Mouse (Mus musculus) heart, postnatal 0 days (tissue): Measurements from ENCODE around the gene Atp5g2. TPM values are rescaled to one million over a fixed set of nuclear protein-coding genes. Genes with fewer than 3 reads are reported as not detected.

Experiments
- ATAC-seq: fragments of 200-750 bp; cut with Nextera tagmentation; 2 replicates; pipeline ENCODE4 v1.8.0; 2017; ENCODE audit warnings: low read depth, moderate number of reproducible peaks, moderate library complexity; ENCODE audit not compliant: insufficient read depth
- DNase-seq: peaks from one replicate; pipeline ENCODE4 v3.0.0-alpha.2; 2016; ENCODE audit warnings: low spot score
- H3K27ac ChIP-seq: fragments of 300-500 bp; sonication (generic); 2 replicates; pipeline ENCODE4 v1.5.1; 2014; ENCODE audit warnings: low read depth, mild to moderate bottlenecking
- H3K27me3 ChIP-seq: fragments of 300-500 bp; sonication (generic); 2 replicates; pipeline ENCODE4 v1.6.1; 2014; ENCODE audit warnings: low read length, mixed read lengths; ENCODE audit not compliant: control insufficient read depth, insufficient read depth
- H3K36me3 ChIP-seq: fragments of 300-500 bp; sonication (generic); replicated peaks from 2 replicates; pipeline ENCODE4 v1.6.1; 2014; ENCODE audit warnings: low read length, mixed read lengths; ENCODE audit not compliant: control insufficient read depth, insufficient read depth
- H3K4me1 ChIP-seq: fragments of 300-500 bp; sonication (generic); 2 replicates; pipeline ENCODE4 v1.6.1; 2014; ENCODE audit warnings: antibody characterized with exemption; ENCODE audit not compliant: control insufficient read depth, insufficient read depth
- H3K4me2 ChIP-seq: fragments of 300-500 bp; sonication (generic); 2 replicates; pipeline ENCODE4 v1.6.1; 2014; ENCODE audit warnings: low read depth, mild to moderate bottlenecking, low read length, moderate library complexity
- H3K4me3 ChIP-seq: fragments of 300-500 bp; sonication (generic); 2 replicates; pipeline ENCODE4 v1.5.1; 2014; ENCODE audit warnings: low read depth, low read length
- H3K9ac ChIP-seq: fragments of 300-500 bp; sonication (generic); replicated peaks from 2 replicates; pipeline ENCODE4 v1.6.1; 2014; ENCODE audit warnings: low read depth, low read length, mixed read lengths
- H3K9me3 ChIP-seq: fragments of 300-500 bp; sonication (generic); replicated peaks from 2 replicates; pipeline ENCODE4 v1.6.1; 2016; ENCODE audit warnings: low read length; ENCODE audit not compliant: control insufficient read depth
- CTCF ChIP-seq: IDR thresholded peaks from 2 replicates; pipeline ENCODE4 v1.5.1; 2016; ENCODE audit warnings: antibody characterized with exemption, control low read depth, low read depth
- EP300 ChIP-seq: IDR thresholded peaks from 2 replicates; pipeline ENCODE4 v1.6.1; 2016; ENCODE audit warnings: antibody characterized with exemption, low read depth
- WGBS: fragments of 180-500 bp; shearing (Covaris S2); extraction: QIAGEN DNeasy Blood & Tissue Kit; methylation state at CpG from one replicate; pipeline ENCODE4 v1.1.7; 2014; 5-methylcytosine and 5-hydroxymethylcytosine counted together
- polyA plus RNA-seq: library from polyadenylated mRNA; unstranded; fragments of >200 nt; fragmentation: Nextera tagmentation; extraction: Ambion mirVana; gene quantifications from 2 replicates; pipeline ENCODE4 v1.2.1, GENCODE M21; 2015
- total RNA-seq: library from RNA; depleted of rRNA; stranded (reverse); fragments of >200 nt; gene quantifications from 2 replicates; pipeline ENCODE4 v1.2.3, GENCODE M21; 2014; ENCODE audit warnings: low replicate concordance

Atp5g2 gene
- total and polyA plus RNA-seq, 2 experiments from 2014 or later, result 108 to 377 TPM

DNA sequence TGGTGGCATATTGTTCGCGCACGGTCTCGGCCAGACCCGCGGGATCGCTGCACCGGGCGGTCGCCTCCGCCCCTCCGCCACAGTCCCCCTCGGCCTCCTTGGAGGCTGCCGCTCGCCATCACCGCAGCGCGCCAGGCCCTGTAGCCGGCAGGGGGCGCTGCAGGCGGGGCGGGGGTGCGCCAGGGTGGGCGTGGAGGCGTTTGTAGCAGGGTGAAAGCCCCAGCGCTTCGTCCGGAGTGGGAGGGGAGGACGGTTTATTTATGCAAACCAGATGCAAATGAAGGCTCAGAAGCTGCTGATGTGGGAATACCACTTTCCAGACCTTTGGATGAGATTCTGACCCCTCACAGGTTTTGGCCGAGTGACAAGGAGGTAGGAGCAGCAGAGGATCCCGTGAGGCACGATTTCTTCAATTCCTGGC, 20.8 kb upstream of the Atp5g2 start:
- H3K36me3 ChIP-seq, result no peaks in the 10 kb centered on the region
- H3K4me1 ChIP-seq, result no peaks in the 10 kb centered on the region
- under 1% methylated on average over 31 of the region's 32 CpGs for WGBS
- H3K4me3 ChIP-seq, result peak overlapping the region; percentile 54
- peaks cover 76% of the 10 kb centered on the region for H3K27me3 ChIP-seq
- TF ChIP-seq CTCF, result peak; percentile 62
- no peak for TF ChIP-seq EP300
- H3K9me3 ChIP-seq, result no peaks in the 10 kb centered on the region
- H3K4me2 ChIP-seq, result peak overlapping the region; percentile 87
- no peak for DNase-seq
- H3K27ac ChIP-seq, result no peak overlapping the region
- peak; percentile 79 for ATAC-seq
- H3K9ac ChIP-seq, result peak overlapping the region; percentile 21; the same call in 1 of the 2 replicates

DNA sequence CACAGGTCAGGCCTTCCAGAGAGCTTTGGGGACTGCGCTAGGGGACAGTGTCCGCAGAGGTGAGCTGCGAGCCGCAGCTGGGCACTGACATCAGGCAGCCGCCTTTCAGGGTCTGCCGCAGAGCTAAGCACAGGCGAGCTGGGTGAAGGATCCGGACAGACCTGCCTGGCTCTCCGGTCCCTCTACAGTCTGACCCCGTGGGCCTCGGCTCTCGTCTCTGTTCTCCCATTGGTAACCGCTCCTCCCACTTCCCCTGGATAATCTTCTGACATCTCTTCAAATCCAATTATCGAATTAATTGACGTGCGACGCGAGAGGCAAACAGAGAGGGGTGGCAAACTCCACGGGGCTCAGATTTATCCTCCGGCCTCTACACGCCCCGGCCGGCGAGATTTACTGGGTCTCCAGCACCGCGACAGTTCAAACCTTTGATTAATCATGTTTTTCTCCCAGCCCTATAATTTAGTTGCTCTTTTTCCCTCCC, 20.2 kb upstream of the Atp5g2 start:
- peak overlapping the region; percentile 54 for H3K4me3 ChIP-seq
- no peak for DNase-seq
- H3K9me3 ChIP-seq, result no peaks in the 10 kb centered on the region
- H3K27ac ChIP-seq, result no peak overlapping the region
- H3K4me1 ChIP-seq, result no peaks in the 10 kb centered on the region
- ATAC-seq, result peak; percentile 42; the same call in 1 of the 2 replicates
- peaks cover 71% of the 10 kb centered on the region for H3K27me3 ChIP-seq
- TF ChIP-seq CTCF (no peak), EP300 (no peak)
- H3K4me2 ChIP-seq, result peak overlapping the region; percentile 87
- WGBS, result 5% methylated on average over 26 of the region's 26 CpGs
- H3K36me3 ChIP-seq, result no peaks in the 10 kb centered on the region
- H3K9ac ChIP-seq, result 0 out of 2 replicates have a peak overlapping the region, but pooled peaks have one; percentile 21

DNA sequence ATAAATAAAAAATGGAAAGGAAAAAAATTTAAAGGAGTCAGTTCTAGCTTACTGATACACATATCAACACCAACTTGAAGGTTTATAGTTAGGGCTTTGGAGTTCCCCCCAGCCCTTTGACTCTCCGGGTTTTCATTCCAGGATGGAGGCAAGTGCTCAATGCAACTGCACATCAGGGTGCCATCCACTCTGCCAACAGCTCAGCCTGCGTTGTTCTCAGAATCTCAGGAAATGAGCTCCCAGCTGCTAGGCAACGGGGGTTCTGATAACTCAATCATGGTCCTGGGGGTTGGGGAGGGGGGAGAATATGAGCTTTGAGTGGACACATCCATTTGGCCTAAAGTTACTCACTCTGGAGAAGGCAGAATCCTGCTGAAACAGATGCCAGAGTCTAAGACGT, 13.6 kb upstream of the Atp5g2 start:
- DNase-seq (no peak), ATAC-seq (no peak)
- Histone ChIP-seq H3K4me3 (no peak overlapping the region), H3K36me3 (no peaks in the 10 kb centered on the region), H3K27ac (no peak overlapping the region), H3K4me1 (no peaks in the 10 kb centered on the region), H3K9me3 (no peaks in the 10 kb centered on the region), H3K27me3 (peaks cover 18% of the 10 kb centered on the region), H3K9ac (no peak overlapping the region), H3K4me2 (no peak overlapping the region)
- TF ChIP-seq CTCF (no peak), EP300 (no peak)
- 29% methylated on average over 4 of the region's 4 CpGs for WGBS

DNA sequence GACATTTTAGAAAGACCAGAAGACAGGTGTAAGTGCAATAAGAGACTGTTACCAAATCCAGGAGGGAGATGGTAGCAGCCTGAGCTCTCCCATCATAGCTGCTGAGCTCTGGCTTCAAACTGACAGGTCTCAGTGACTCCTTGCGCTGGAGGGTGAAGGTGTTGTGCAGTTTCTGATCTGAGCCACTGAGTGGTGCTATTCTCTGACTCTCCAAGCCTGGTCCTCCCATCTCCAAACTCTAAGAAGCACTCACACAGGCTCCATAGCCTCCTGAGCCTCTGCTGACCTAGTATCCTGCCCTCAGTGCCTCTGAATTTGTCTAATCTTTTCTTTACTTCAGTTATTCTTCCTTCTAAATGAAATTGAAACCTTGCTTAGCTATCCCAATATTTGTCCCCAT, 11.5 kb upstream of the Atp5g2 start:
- peak; percentile 30; the same call in 1 of the 2 replicates for ATAC-seq
- Histone ChIP-seq H3K27me3 (0 out of 2 replicates have a peak, but pooled peaks cover 8% of the 10 kb centered on the region), H3K4me1 (no peaks in the 10 kb centered on the region), H3K9ac (no peak overlapping the region), H3K27ac (no peak overlapping the region), H3K36me3 (no peaks in the 10 kb centered on the region), H3K4me2 (no peak overlapping the region), H3K4me3 (no peak overlapping the region), H3K9me3 (no peaks in the 10 kb centered on the region)
- peak; percentile 40 for DNase-seq
- 0% methylated on average over 1 of the region's 1 CpGs for WGBS
- TF ChIP-seq EP300 (no peak), CTCF (peak; percentile 32; the same call in 1 of the 2 replicates)

DNA sequence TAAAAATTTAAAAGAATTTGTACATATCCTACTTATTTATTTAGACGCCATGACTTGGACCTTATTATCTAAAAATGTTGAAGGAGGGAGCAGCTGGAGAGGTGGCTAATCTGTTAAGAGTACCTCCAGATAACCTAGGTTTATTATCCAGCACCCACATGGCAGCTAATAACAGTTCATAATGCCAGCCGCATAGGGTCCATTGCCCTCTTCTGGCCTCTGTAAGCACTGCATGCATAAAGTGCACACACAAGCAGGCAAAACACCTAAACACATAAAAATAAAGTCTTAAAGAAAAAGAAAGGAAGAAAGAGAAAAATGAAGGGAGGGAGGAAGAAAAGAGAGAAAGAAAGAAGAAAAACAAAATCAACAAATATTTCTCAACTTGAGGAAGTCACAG, 4.2 kb upstream of the Atp5g2 start:
- Histone ChIP-seq H3K4me3 (no peak overlapping the region), H3K27ac (no peak overlapping the region), H3K4me1 (peaks cover 11% of the 10 kb centered on the region), H3K9me3 (no peaks in the 10 kb centered on the region), H3K36me3 (no peaks in the 10 kb centered on the region), H3K9ac (no peak overlapping the region), H3K4me2 (no peak overlapping the region), H3K27me3 (no peaks in the 10 kb centered on the region)
- DNase-seq, result no peak
- 86% methylated on average over 2 of the region's 2 CpGs for WGBS
- TF ChIP-seq EP300, result no peak
- peak; percentile 19; the same call in 1 of the 2 replicates for TF ChIP-seq CTCF
- no peak for ATAC-seq

DNA sequence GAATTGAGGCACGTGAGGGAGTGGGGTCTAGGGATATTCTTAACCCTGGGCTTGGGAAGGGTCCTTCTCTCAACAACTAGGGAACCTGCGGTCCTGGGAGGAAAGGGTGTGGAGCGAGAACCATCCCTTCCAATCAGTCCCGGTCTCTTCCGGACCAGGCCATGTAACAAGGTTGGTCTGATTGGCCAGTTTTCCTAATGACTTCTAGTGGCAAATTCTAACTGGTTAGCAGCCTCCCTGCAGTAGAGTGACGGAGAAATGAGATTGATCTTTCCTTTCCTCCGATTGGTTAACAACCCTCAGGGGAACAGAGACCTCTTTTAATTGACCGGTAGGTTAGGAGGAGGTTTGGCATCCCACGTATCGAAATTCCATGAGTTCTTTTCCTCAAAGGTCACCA, 1.4 kb upstream of the Atp5g2 start:
- Histone ChIP-seq H3K27ac (peak overlapping the region; percentile 95), H3K4me3 (peak overlapping the region; percentile 16), H3K27me3 (no peaks in the 10 kb centered on the region), H3K36me3 (no peaks in the 10 kb centered on the region; the same call in none of the 2 replicates), H3K4me1 (peaks cover 21% of the 10 kb centered on the region), H3K4me2 (peak overlapping the region; percentile 67), H3K9me3 (no peaks in the 10 kb centered on the region), H3K9ac (peak overlapping the region; percentile 23; the same call in 1 of the 2 replicates)
- TF ChIP-seq CTCF (no peak), EP300 (no peak)
- DNase-seq (peak; percentile 91), ATAC-seq (peak; percentile 55)
- WGBS, result 7% methylated on average over 10 of the region's 10 CpGs
